Mouse (Mus musculus): Measurements from ENCODE around the gene Zbed4. TPM values are rescaled to one million over a fixed set of nuclear protein-coding genes. Genes with fewer than 3 reads are reported as not detected.
"Not testable (repeated sequence)": the region's sequence is repeated elsewhere in the genome, so short reads cannot be mapped to it uniquely, and the experiment has no call there.

Gene Zbed4
- polyA plus RNA-seq, 1 experiment from 2014 or later = 23.1 TPM

DNA sequence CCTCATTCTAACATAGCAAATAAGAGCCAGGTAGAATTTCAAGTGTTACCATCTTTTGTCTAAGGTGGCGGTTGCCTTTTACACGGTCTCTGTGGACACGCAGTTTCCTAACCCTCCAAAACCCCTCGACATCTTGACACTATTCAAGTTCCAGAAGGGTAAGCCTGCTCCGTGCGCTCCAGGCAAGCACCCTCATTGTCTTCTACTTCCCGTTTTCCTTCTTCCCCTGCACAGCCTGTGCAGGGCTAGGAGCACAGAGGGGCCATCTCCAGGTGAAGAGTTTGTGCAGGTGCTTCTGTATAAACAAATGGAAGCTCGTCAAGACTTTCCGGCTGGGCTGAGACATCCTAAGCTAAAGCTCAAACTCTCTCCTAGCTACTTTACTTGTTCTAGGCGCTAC, 1.4 kb upstream of the Zbed4 start:
- 95% methylated on average over 10 of the region's 10 CpGs for WGBS
- no peak overlapping the region for H3K9ac ChIP-seq (replicated peaks; ENCODE audit: low read depth, low read length)
- no peaks in the 10 kb centered on the region for H3K9me3 ChIP-seq (ENCODE audit: control insufficient read depth, low read length)
- no peak for ATAC-seq
- no peak overlapping the region for H3K4me2 ChIP-seq (ENCODE audit: low read length)
- peaks cover 22% of the 10 kb centered on the region for H3K4me1 ChIP-seq (replicated peaks; ENCODE audit: control insufficient read depth, insufficient read depth, low read length)
- H3K4me3 ChIP-seq (replicated peaks; ENCODE audit: low read length) = no peak overlapping the region
- H3K36me3 ChIP-seq (ENCODE audit: control insufficient read depth, insufficient read depth) = no peaks in the 10 kb centered on the region; the same call in 1 of the 2 replicates
- no peak overlapping the region for H3K27ac ChIP-seq (ENCODE audit: low read length)
- no peaks in the 10 kb centered on the region for H3K27me3 ChIP-seq (replicated peaks; ENCODE audit: control insufficient read depth, insufficient read depth, low read length)

DNA sequence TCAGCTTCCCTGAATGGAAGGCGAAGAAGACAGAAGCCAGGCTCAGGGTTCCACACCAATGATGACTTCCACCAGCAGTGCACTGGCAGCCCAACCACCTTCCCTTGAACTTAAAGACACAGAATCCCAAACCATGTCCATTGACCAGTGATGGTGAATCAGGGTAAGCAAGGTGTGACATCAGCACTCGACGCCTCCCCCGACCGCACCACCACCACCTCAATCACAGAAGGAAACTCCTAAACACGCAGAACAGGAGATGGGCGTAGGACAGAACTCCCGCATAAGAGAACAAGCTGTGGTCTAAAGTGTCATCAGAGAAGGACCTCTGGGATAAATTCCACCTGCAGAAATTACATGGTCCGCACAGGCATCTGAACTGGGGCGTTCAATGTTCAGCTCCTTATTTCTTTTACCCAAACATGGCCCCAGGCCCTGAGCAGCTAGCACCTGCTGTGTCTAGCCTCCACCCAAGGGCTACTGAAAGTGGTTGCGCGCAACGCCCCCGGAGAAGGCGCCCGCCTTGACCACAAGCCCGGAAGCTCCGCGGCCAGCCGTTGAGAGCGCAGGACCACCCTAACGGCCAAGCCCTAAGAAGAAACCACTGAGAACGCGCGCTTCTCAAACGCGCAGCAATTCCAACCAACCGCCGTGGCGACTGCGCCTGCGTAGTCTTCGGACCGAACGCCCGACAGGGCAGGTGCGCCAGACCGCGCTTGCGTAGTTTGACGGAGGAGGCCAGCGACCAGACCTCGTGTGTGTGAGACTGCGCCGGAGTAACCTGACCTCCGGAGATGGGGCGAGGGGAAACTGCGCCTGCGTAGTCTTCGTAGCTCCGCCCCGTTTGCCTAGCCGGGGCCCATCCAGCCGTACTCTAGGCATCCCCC, 540 bp upstream of the Zbed4 start:
- H3K4me2 ChIP-seq (ENCODE audit: low read length) = peak overlapping the region; percentile 95
- H3K9me3 ChIP-seq (ENCODE audit: control insufficient read depth, low read length) = no peaks in the 10 kb centered on the region
- peak overlapping the region; percentile 74 for H3K9ac ChIP-seq (replicated peaks; ENCODE audit: low read depth, low read length)
- ATAC-seq = peak; percentile 97
- H3K4me1 ChIP-seq (replicated peaks; ENCODE audit: control insufficient read depth, insufficient read depth, low read length) = peaks cover 24% of the 10 kb centered on the region
- WGBS = 7% methylated on average over 54 of the region's 54 CpGs
- no peaks in the 10 kb centered on the region for H3K27me3 ChIP-seq (replicated peaks; ENCODE audit: control insufficient read depth, insufficient read depth, low read length)
- H3K27ac ChIP-seq (ENCODE audit: low read length) = peak overlapping the region; percentile 85
- no peaks in the 10 kb centered on the region; the same call in 1 of the 2 replicates for H3K36me3 ChIP-seq (ENCODE audit: control insufficient read depth, insufficient read depth)
- H3K4me3 ChIP-seq (replicated peaks; ENCODE audit: low read length) = peak overlapping the region; percentile 87

DNA sequence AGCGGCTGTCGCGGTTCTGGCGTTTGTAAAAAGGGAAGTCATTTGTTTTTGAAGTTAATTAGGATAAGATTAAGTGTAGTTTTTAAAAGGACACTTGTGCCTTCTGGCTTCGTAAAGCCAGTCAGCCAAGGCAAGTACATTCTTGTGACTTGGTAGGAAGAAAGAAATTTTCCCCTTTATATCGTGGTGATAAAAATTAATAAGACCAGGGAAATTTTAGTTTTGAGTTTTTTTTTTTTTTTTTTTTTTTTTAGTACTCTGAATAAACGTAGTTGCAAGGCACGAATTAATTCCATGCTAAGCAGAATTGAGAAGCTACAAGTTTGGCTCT, 908 bp downstream of the Zbed4 start:
- Histone ChIP-seq H3K27ac (ENCODE audit: low read length) (peak overlapping the region; percentile 87), H3K4me2 (ENCODE audit: low read length) (peak overlapping the region; percentile 62), H3K27me3 (replicated peaks; ENCODE audit: control insufficient read depth, insufficient read depth, low read length) (no peaks in the 10 kb centered on the region), H3K36me3 (ENCODE audit: control insufficient read depth, insufficient read depth) (no peaks in the 10 kb centered on the region; the same call in 1 of the 2 replicates), H3K4me3 (replicated peaks; ENCODE audit: low read length) (peak overlapping the region; percentile 87), H3K9me3 (ENCODE audit: control insufficient read depth, low read length) (no peaks in the 10 kb centered on the region), H3K9ac (replicated peaks; ENCODE audit: low read depth, low read length) (peak overlapping the region; percentile 90), H3K4me1 (replicated peaks; ENCODE audit: control insufficient read depth, insufficient read depth, low read length) (peaks cover 24% of the 10 kb centered on the region)
- no peak for ATAC-seq
- WGBS = under 1% methylated on average over 8 of the region's 8 CpGs

DNA sequence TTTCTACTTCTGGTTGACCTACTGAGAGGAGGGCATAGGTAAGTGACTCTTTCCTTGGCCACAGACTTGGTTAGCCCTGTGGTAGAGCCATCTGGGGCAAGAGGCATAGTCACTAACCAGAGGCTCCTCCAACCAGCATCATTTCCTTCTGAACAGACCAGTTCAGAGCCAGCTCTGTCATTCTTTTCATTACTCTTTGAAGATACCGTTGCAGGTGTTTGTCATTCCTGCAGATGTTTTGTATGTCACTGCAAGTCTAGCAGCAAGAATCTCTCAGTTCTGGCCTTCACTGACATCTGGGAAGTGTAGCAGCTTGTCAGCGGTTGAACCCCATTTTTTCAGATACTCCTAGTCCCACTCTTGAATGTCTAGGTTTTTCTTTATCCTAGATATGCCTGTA, 3.4 kb downstream of the Zbed4 start:
- WGBS = 90% methylated on average over 2 of the region's 2 CpGs
- no peak for ATAC-seq

DNA sequence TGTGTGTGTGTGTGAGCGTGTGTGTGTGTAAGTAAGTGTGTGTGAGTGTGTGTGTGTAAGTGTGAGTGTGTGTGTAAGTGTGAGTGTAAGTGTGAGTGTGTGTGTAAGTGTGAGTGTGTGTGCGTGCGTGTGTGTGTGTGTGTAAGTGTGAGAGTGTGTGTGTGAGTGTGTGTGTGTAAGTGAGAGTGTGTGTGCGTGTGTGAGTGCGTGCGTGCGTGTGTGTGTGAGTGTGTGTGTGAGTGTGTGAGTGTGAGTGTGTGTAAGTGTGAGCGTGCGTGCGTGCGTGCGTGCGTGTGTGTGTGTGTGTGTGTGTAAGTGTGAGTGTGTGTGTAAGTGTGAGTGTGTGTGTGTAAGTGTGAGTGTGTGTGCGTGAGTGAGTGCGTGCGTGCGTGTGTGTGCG, 4.3 kb downstream of the Zbed4 start:
- no peak overlapping the region for H3K27ac ChIP-seq (ENCODE audit: low read length)
- no peak overlapping the region for H3K4me3 ChIP-seq (replicated peaks; ENCODE audit: low read length)
- H3K27me3 ChIP-seq (replicated peaks; ENCODE audit: control insufficient read depth, insufficient read depth, low read length) = no peaks in the 10 kb centered on the region
- no peaks in the 10 kb centered on the region for H3K9me3 ChIP-seq (ENCODE audit: control insufficient read depth, low read length)
- no peak overlapping the region for H3K9ac ChIP-seq (replicated peaks; ENCODE audit: low read depth, low read length)
- no peak overlapping the region for H3K4me2 ChIP-seq (ENCODE audit: low read length)
- no peak for ATAC-seq
- peaks cover 4% of the 10 kb centered on the region for H3K36me3 ChIP-seq (ENCODE audit: control insufficient read depth, insufficient read depth)
- 97% methylated on average over 18 of the region's 18 CpGs for WGBS
- H3K4me1 ChIP-seq (replicated peaks; ENCODE audit: control insufficient read depth, insufficient read depth, low read length) = peaks cover 20% of the 10 kb centered on the region

More for the DNA sequence above, 3.4 kb downstream of the Zbed4 start:
- H3K4me2 ChIP-seq (ENCODE audit: low read length) = no peak overlapping the region
- H3K4me1 ChIP-seq (replicated peaks; ENCODE audit: control insufficient read depth, insufficient read depth, low read length) = peaks cover 24% of the 10 kb centered on the region
- H3K4me3 ChIP-seq (replicated peaks; ENCODE audit: low read length) = no peak overlapping the region
- H3K27ac ChIP-seq (ENCODE audit: low read length) = no peak overlapping the region
- H3K36me3 ChIP-seq (ENCODE audit: control insufficient read depth, insufficient read depth) = peaks cover 4% of the 10 kb centered on the region
- H3K9ac ChIP-seq (replicated peaks; ENCODE audit: low read depth, low read length) = no peak overlapping the region
- H3K9me3 ChIP-seq (ENCODE audit: control insufficient read depth, low read length) = no peaks in the 10 kb centered on the region
- no peaks in the 10 kb centered on the region for H3K27me3 ChIP-seq (replicated peaks; ENCODE audit: control insufficient read depth, insufficient read depth, low read length)

DNA sequence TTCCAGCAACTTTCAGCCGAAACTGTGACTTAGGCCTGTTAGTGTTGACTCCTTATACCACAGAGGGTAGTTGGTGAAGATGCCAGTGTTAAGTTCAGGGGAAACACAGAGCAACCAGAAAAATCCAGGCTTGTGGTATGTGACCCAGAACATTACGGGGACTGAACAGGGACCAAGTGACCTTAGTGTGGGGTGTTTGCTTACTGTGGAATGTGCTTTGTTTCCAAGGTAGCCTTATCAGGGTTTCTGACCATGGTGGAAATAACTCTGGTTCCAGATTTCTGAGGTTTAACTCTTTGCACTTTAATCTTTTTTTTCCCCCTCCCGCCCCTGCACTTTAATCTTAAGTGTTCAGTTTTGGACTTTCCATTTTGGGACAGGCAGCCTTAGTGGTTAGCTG, 6.6 kb downstream of the Zbed4 start:
- WGBS = 90% methylated on average over 3 of the region's 3 CpGs
- no peak overlapping the region for H3K4me2 ChIP-seq (ENCODE audit: low read length)
- no peak for ATAC-seq
- peaks cover 6% of the 10 kb centered on the region for H3K36me3 ChIP-seq (ENCODE audit: control insufficient read depth, insufficient read depth)
- H3K27me3 ChIP-seq (replicated peaks; ENCODE audit: control insufficient read depth, insufficient read depth, low read length) = no peaks in the 10 kb centered on the region
- H3K9ac ChIP-seq (replicated peaks; ENCODE audit: low read depth, low read length) = no peak overlapping the region
- H3K9me3 ChIP-seq (ENCODE audit: control insufficient read depth, low read length) = no peaks in the 10 kb centered on the region
- peaks cover 14% of the 10 kb centered on the region for H3K4me1 ChIP-seq (replicated peaks; ENCODE audit: control insufficient read depth, insufficient read depth, low read length)
- no peak overlapping the region for H3K27ac ChIP-seq (ENCODE audit: low read length)
- H3K4me3 ChIP-seq (replicated peaks; ENCODE audit: low read length) = no peak overlapping the region

DNA sequence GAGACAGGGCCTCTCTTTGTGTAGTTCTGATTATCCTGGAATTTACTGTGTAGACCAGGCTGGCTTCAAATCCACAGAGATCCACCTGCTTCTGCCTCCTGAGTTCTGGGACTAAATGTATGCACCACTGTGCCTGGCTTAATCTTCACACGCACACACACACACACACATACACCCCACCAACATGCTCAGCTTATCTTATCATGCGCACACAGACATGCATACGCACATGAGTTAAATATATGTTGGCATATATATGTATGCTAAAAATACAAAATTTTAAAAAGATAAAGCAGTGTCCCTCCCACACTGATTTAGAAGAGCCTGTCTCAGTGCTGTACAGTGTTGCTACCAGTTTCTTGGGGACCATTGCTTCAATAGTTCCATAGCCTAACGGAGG, 10.1 kb downstream of the Zbed4 start:
- Histone ChIP-seq H3K4me2 (ENCODE audit: low read length) (no peak overlapping the region), H3K36me3 (ENCODE audit: control insufficient read depth, insufficient read depth) (peaks cover 10% of the 10 kb centered on the region), H3K4me3 (replicated peaks; ENCODE audit: low read length) (no peak overlapping the region), H3K9ac (replicated peaks; ENCODE audit: low read depth, low read length) (no peak overlapping the region), H3K4me1 (replicated peaks; ENCODE audit: control insufficient read depth, insufficient read depth, low read length) (no peaks in the 10 kb centered on the region), H3K9me3 (ENCODE audit: control insufficient read depth, low read length) (no peaks in the 10 kb centered on the region), H3K27ac (ENCODE audit: low read length) (no peak overlapping the region), H3K27me3 (replicated peaks; ENCODE audit: control insufficient read depth, insufficient read depth, low read length) (no peaks in the 10 kb centered on the region)
- 95% methylated on average over 4 of the region's 4 CpGs for WGBS
- ATAC-seq = no peak

DNA sequence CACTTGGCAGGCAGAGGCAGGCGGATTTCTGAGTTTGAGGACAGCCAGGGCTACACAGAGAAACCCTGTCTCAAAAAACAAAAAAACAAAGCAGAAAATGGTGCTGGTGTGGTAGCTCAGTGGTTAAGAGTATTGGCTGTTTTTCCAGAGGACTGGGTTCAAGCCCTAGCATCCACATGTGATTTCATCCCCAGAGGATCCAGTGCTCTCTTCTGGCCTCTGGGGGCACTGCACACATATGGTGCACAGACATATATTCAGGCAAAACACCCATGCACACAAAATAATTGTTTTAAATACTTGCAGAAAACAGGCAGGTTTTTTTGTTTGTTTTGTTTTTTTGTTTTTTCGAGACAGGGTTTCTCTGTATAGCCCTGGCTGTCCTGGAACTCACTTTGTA, 14.7 kb downstream of the Zbed4 start:
- not testable (repeated sequence) for ATAC-seq
- WGBS = 99% methylated on average over 2 of the region's 2 CpGs
- peaks cover 13% of the 10 kb centered on the region for H3K36me3 ChIP-seq (ENCODE audit: control insufficient read depth, insufficient read depth)

DNA sequence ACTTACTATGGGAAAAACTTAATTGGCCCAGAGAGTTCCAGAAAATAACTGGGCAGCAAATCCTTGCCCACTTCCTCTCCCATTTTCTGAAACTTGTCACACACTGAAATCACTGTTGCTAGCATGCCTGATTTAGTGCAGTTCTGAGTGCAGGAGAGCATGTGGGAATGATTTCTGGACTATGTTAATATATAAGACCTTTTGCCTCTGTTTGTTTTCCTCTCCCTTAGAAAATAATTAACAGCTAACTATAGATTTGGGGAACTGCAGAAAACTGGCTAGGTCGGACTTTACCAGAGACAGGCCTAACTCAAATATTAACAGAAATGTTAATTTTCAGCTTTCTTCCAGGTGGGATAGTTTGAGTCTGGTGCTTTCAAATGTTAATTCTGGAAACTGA, 17.1 kb downstream of the Zbed4 start:
- Histone ChIP-seq H3K4me3 (replicated peaks; ENCODE audit: low read length) (no peak overlapping the region), H3K4me2 (ENCODE audit: low read length) (no peak overlapping the region), H3K4me1 (replicated peaks; ENCODE audit: control insufficient read depth, insufficient read depth, low read length) (no peaks in the 10 kb centered on the region), H3K9me3 (ENCODE audit: control insufficient read depth, low read length) (peaks cover 9% of the 10 kb centered on the region), H3K27ac (ENCODE audit: low read length) (no peak overlapping the region), H3K9ac (replicated peaks; ENCODE audit: low read depth, low read length) (no peak overlapping the region), H3K27me3 (replicated peaks; ENCODE audit: control insufficient read depth, insufficient read depth, low read length) (no peaks in the 10 kb centered on the region), H3K36me3 (ENCODE audit: control insufficient read depth, insufficient read depth) (peaks cover 21% of the 10 kb centered on the region)
- no peak for ATAC-seq
- WGBS = 85% methylated on average over 1 of the region's 1 CpGs

More for the DNA sequence above, 14.7 kb downstream of the Zbed4 start:
- not testable (repeated sequence) for H3K9me3 ChIP-seq (ENCODE audit: control insufficient read depth, low read length); H3K4me1 ChIP-seq (replicated peaks; ENCODE audit: control insufficient read depth, insufficient read depth, low read length); H3K9ac ChIP-seq (replicated peaks; ENCODE audit: low read depth, low read length); H3K27ac ChIP-seq (ENCODE audit: low read length); H3K27me3 ChIP-seq (replicated peaks; ENCODE audit: control insufficient read depth, insufficient read depth, low read length); H3K4me2 ChIP-seq (ENCODE audit: low read length); H3K4me3 ChIP-seq (replicated peaks; ENCODE audit: low read length)

Measured in forebrain, embryonic 16.5 days (tissue).